Mouse (Mus musculus): Measurements from ENCODE around the gene Fam43b.
"Not testable (repeated sequence)": the region's sequence is repeated elsewhere in the genome, so short reads cannot be mapped to it uniquely, and the experiment has no call there.

The Fam43b gene

DNA sequence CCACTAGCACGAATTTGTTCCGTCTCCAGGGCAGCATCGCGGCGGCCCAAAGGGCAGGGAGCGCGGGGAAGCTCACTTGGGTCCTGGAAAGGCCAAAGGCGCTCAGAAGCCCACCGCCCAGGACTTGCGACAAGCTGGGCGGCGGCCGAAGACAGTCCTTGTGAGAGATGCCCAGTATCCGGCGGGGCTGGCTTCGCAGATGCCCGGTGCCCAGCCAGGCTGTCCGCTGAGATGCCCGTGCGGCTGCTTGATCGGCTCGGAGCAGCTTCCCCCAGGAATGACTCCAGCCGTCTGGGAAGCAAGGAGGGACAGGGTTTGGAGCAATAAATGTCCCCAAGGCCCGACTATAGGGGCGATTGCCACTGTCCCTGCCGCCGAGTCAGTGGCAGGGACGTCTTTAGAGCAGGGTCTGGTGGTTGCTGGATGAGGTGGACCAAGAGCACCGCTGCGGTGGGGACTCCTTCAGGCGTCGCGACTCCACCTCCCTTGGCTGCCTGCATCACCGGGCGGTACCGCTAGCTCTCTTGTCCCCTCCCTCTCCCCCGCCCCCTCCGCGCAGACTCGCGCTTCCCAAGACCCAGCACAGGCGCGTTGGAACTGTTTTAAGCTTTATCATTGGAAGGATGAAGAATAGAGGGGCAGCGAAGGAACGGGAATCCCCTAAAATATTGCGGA lies at the start of gene Fam43b:
Gene Fam43b (minus strand): TSS at position 558 of the 675 bp plus-strand sequence.
- no peak for DNase-seq (ENCODE audit: extremely low read depth, low read depth, low spot score)

- no peak for DNase-seq (ENCODE audit: extremely low read depth, low read depth, low spot score)
Measured at GRCm38 (mm10) chr4:138444941-138445340, 48.6 kb upstream of the Fam43b start.

GRCm38 (mm10) chr4:138440062-138440461 lies 43.7 kb upstream of the Fam43b start:
- no peak for DNase-seq (ENCODE audit: extremely low read depth, low read depth, low spot score)

GRCm38 (mm10) chr4:138434347-138435316 lies 38.3 kb upstream of the Fam43b start, which contains the start of gene Mul1:
Gene Mul1, plus strand, starts transcription at chr4:138434671.
- peak; percentile 71 for DNase-seq (ENCODE audit: extremely low read depth, low read depth, low spot score)

DNA sequence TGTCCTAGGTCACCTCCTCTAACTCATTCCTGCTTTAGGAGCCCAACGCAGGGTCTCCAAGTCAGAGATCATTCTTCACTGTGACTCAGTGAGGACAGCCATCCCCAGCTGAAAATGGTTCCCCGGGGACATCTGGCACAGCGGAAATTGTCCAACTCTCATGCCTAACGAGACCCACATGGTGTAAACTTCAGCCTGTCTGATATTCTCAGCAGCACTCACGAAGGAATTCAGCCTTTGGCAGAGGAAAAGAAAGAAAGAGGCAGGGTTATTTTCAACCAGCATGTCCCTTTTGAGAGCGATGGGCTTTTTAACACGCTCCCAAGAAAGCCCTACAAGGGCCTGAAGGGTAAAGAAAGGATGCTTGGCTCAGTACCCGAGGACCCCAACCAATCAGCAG lies 35.0 kb upstream of the Fam43b start:
- no peak for DNase-seq (ENCODE audit: extremely low read depth, low read depth, low spot score)

DNA sequence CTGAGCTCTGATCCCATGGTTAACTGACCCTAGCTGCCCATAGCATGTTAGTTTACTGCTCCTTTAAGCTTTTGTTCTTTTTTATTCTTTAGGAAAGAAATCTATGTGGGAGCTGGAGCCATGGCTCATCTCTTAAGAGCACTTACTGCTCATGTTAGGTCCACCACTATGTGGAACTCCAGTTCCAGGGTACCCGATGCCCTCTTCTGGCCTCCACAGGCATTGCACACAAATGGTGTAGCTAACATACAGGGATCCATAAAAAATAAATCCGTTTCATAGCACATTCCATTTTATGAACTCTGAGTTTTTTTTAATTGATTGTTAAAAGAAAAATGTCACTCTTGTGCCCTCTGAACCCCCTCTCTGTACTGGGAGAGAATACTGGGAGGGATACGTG lies 33.5 kb upstream of the Fam43b start:
- DNase-seq (ENCODE audit: extremely low read depth, low read depth, low spot score) = no peak

DNA sequence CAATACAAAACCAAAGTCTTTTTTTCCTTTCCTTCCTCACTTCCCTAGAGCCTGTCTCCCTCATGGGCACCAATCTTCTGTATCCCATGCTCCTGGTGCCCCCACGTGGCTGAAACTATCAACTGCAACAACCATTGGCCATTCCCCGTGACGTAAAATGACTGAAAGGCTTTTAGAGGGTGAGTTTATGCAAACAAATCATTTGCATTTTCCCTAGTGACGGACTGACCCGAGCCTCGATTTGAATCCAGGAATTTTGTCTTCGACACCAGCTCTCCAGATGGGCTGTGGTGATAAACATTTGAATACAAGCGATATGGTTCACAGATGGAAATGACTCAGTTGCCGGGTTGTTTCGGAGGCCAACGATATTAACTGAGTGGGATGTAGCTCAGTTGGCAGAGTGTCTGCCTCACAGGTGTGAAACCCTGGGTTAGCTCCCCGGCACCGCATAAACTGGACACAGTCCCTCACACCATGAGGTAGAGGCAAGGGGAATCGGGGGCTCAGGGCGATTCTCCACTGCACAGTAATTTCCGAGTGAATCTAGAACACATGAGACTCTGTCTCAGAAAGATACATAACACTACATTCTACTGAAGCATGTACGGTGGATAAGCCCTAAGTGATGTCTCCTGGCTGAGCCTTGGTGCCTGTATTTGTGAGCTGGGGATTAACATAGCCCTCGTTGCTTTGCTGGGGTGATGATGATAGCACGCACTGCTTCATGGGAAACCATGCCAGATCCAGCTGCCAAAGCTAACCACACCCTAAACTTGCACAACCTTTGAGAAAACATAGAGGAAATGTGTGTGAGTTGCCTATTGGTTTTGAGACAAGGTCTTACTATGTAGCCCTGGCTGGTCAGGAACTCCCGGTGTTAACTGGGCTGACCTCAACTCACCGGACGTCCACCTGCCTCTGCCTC lies 30.7 kb upstream of the Fam43b start:
- no peak for DNase-seq (ENCODE audit: extremely low read depth, low read depth, low spot score)

- not testable (repeated sequence) for DNase-seq (ENCODE audit: extremely low read depth, low read depth, low spot score)
Measured at GRCm38 (mm10) chr4:138425604-138426003, 29.3 kb upstream of the Fam43b start.

- DNase-seq (ENCODE audit: extremely low read depth, low read depth, low spot score) = no peak
Measured at GRCm38 (mm10) chr4:138425028-138425427, 28.7 kb upstream of the Fam43b start.

GRCm38 (mm10) chr4:138418340-138418957 lies 22.1 kb upstream of the Fam43b start:
- no peak for DNase-seq (ENCODE audit: extremely low read depth, low read depth, low spot score)

DNA sequence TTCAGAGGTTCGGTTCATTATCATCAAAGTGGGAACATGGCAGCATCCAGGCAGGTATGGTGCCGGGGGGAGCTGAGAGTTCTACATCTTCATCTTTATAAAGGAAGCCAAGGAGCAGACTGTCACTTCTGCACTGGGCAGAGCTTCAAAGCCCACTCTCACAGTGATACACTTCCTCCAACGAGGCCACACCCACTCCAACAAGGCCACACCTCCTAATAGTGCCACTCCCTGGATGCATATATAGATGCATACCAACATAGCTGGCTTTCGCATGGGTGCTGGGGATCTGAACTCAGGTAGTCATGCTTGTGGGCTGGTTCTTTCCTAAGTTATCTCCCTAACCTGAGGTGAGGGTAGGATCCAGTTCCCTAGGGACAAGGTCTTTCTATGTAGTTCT lies 21.6 kb upstream of the Fam43b start:
- DNase-seq (ENCODE audit: extremely low read depth, low read depth, low spot score) = no peak

GRCm38 (mm10) chr4:138416414-138416813 lies 20.1 kb upstream of the Fam43b start:
- DNase-seq (ENCODE audit: extremely low read depth, low read depth, low spot score) = no peak

DNA sequence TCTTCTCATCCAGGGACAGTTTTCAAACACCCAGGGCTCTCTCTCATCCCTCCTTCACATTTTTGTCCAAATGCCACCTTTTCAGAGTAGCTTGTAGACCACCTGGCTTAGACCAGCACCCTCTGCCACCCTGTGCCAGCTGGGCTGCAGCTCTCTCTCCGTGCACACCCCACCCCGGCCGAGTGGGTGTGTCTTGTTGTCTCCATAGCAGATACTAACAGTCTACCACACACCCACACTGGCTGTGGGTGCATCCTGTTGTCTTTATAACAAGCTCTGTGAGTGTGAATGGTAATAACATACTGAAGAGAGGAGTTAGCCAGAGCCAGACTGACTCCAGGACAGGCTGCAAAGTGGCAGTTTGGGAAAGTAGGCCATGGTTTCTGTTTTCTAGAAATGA lies 19.7 kb upstream of the Fam43b start:
- DNase-seq (ENCODE audit: extremely low read depth, low read depth, low spot score) = no peak

DNA sequence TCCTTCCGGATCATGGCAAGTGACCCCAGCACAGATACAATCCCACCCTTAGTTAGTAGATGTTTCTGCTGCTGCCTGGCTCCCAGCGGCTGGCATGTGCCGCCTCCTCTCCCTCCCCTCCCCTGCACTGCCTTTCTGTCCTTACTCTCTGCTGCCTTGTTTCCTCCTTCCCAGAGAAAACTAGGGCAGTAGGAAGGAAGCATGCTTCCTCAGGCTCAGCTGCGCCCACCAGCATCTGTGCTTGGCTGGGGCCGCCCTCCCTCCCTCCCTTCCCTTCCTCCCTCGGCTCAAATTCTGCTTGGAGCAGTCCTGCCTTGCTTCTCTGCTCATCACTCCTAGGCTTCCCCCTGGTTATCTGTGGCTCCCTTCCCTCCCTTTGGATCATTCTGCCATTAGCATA lies 18.4 kb upstream of the Fam43b start:
- no peak for DNase-seq (ENCODE audit: extremely low read depth, low read depth, low spot score)

DNA sequence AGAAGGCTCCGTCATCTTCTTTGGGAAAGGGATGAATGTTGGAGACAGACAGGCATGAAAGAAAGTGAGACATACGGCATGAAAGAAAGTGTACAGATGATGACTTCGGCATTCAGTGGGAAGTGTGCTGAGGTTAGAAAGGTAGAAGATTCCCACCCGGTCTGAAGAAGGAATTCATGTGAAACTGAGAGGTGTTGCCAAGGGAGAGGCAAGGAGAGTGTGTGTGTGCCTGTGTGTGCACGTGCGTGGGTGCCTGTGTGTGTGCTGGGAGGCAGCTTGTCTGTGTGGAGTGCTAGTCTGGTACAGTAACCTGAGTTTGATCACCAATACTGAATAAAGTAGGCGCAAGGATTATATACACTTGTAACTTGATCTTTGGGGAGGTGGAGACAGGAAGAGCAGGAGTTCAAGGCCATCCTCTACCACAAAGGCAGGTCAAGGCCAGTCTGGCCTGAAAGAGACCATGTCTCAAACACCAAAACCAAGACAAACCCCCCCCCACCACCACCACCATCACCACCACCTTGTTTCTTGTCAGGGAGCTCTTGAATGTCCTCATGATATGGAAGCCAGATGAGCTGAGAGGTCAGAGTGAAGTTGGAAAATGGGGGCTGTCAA lies 15.3 kb upstream of the Fam43b start:
- DNase-seq (ENCODE audit: extremely low read depth, low read depth, low spot score) = no peak

GRCm38 (mm10) chr4:138411011-138411410 lies 14.7 kb upstream of the Fam43b start:
- DNase-seq (ENCODE audit: extremely low read depth, low read depth, low spot score) = no peak

DNA sequence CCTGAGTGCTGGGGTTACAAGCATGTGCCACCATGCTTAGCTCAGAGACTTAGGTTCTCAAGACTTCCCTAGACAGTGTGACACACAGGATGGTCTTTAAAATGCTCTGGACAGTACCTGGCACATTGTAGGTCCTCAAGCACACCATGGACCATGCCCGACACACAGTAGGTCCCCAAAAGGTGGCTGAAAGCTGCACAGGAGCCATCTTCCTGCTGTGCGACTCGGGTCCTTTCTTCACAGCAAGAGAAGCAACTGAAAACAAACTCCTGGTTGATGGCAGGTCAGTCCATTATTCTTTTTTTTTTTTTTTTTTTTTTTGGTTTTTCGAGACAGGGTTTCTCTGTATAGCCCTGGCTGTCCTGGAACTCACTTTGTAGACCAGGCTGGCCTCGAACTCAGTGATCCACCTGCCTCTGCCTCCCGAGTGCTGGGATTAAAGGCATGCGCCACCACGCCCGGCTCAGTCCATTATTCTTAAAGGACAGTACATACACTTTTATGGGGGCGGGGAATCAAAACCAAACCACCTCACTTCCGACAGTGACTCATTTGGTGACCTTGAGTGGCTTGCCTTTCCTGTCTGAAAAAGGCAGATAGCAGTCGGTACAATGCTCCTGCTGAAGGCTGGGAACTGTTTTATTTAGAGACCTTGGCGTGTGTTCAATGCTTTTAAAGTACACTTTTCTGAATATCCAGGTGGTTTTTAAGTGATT lies 11.3 kb upstream of the Fam43b start:
- no peak for DNase-seq (ENCODE audit: extremely low read depth, low read depth, low spot score)

DNA sequence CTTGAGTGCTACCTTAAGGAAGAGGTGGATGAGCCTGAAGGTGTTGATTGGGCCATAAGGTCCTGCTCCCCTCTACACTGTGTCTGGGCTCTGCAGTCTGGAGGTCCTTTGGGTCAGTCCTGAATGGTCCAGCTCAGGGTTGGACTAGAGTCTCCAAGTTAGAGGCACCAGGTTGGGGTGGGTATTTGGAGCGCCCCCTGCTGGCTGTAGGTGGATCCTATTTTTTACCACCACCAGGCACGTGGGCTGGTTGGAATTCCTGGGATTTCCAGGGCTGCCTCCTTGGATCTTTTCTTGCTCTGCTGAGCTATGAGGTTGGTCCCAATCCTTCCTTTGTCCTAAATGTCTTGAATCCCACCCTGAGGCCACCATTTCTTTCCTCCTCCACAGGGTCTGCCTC lies 8.5 kb upstream of the Fam43b start:
- no peak for DNase-seq (ENCODE audit: extremely low read depth, low read depth, low spot score)

DNA sequence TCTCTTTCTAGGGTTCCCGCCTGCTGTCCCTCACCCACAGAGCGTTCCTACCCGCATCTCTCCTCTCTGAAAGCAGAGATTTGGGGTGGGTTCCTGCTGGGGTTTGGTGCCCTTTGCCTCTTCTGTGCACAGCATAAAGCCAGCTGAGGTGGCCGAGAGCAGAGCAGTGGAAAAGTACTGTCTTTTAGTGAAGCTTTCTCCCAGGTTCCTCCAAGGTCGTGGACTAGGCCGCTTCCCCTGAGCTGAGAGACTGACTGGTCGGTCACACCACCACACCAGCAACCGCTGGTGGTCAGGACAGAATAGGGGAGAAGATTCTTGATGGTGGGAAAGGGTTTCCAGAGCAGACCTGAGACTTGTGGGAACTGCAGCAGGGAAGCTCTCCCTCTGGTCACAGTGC lies 383 bp upstream of the Fam43b start:
- no peak for DNase-seq (ENCODE audit: extremely low read depth, low read depth, low spot score)

Measured in fat pad, adult 2 months (tissue).